Mouse (Mus musculus) erythroblast, embryonic 14.5 days (primary cell): Measurements from ENCODE around the gene Dirc2.

Experiments used
- GATA1 ChIP-seq: IDR thresholded peaks from 2 replicates; pipeline ENCODE4 v1.6.1; 2012; ENCODE audit warnings: low read length, inconsistent platforms, mixed read lengths
- TAL1 ChIP-seq: IDR thresholded peaks from 3 replicates; pipeline ENCODE4 v1.6.1; 2012; ENCODE audit warnings: low read length, inconsistent platforms, mixed read lengths

GRCm38 (mm10) chr16:35775835-35776234, 6.7 kb upstream of the Dirc2 start:
- no peak for TF ChIP-seq TAL1
- no peak for TF ChIP-seq GATA1
